Mouse (Mus musculus) T-helper 1 cell (primary cell): ENCODE measurements around the gene Prdx6b.

Source experiments
- in situ Hi-C: fragments of 300-600 bp; cut with MboI, MseI; formaldehyde crosslinking; loops from one replicate; pipeline ENCODE4 v1.15.1; 2025; ENCODE audit warnings: high pct_unique_total_duplicates

Prdx6b gene

DNA sequence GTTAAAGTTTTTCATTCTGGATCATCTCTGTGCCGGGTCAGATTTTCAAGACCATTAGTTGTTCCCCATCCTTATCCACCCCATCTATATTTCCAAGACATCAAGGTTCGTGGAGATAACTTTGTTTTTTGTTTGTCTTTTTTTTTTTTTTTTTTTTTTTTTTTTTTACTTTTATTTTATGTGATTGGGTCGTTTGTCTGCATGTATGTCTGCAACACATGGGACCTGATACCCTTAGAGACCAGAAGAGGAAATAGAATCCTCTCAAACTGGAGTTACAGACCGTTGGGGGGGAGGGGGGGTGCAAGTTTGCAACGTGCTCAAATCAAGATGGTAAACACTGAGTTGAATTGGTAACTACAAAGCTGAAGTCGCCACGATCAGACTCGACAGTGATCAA is at the start of gene Prdx6b:
TSS of gene Prdx6b (plus strand) at position 301 of the 400 bp plus-strand sequence.
- in situ Hi-C loops: no loop called here

DNA sequence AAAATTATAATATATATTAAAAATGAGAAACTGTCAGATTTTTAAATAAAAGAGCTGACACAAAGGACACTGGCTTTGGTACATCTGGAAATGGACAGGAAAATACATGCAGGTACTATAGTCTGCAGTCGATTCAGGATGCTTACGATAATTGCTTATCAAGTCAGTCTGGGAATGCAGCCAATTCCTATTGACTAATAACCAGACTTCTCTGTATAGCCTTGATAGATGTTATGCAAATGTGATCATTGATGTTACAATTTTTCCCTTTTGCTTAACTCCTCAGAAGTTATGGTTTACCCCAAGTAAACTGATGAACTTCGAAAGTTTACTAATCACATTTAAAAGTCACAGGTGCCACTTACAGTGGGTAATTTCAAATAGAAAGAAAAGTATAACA is 44.8 kb upstream of the Prdx6b start:
- in situ Hi-C loops: no loop called here

DNA sequence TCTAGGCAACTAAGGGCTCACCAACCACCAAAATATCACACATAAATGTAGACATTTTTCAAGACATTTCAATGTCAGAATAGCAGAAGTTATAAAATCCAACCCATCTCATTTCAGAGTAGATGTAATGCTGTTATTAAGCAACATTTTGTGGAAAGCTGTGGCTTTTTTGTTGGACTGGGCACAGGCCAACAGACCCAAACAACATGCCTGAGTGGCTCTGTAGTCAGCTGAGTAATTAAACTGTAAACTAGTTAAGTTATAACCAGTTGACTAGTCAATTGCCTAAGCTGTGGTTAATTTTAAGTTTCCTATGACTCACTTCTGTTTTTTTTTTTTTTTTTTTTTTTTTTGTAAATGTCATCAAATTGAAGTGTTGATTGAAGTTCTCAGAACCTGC is 44.4 kb upstream of the Prdx6b start:
- in situ Hi-C loops: no loop called here

DNA sequence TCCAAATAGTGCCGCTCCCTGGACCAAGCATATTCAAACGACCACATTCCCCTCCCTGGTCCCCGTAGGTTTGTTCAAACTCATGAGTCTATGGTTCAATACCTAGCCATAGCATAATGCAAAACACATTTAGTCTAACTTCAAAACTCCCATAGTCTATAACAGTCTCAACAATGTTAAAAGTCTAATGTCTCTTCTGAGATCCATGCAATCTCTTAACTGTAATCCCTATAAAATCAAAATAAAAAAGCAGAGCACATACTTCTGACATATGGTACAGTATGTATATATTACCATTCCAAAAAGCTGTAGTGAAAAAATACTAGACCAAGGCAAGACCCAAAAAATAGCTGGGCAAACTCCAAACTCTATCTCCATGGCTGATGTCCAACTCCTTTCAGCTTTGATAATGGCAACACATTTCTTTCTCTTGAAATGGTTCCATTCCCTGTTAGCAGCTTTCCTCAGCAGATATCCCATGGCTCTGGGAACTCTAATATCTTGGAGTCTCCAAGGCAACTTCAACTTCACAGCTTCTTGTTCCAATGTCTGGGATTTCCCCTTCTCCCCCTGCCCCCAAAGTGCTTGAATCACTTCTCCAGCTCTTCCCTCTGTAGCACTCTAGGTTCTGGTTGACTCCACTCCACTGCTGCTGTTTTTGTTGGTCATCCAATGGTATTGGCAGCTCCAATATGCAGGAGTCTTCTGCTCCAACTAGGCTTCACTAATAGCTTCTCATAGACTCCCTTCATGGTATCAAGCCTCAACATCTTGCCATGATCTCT is 32.2 kb upstream of the Prdx6b start:
- in situ Hi-C loops: loop anchor here (5.0 kb wide), 1 partner anchor 398 kb away; no protein-coding TSS in a partner anchor

DNA sequence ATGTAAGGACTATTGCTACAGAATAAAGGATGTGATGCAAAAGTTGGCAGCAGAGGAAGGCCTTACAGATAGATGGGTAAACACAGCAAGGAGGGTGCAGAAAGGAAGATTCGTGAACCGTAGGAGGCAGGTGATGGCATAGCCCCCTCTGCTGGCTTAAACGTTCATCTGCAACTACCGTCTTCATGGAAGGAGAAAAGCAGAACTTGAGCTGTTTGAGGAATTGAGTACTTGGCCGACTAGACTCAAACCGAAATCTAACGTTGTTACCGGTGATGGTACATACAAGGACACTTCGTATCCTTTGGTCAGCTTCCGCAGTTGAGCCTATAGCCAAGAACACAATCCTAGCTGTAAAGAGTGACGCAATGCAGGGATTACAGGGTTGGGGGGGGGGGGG is 25.4 kb upstream of the Prdx6b start:
- in situ Hi-C loops: no loop called here

DNA sequence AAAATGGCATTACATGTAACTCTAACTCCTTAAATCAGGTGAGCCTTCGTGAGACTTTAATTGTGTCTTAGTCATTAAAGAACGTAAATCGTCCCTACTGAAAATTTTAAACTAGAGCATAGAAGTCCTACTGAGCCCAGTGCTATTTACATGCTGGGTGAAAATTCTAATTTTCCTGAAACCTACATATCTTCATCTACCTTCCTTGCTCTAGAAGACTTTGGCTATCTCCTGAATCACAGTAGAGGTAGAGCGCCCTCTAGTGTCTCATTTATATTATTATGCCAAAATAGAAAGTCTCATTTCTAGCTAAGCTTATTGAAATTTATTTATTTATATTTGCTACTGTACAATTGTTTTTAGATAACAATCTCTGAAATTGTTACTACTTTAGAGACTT is 24.2 kb upstream of the Prdx6b start:
- in situ Hi-C loops: no loop called here

DNA sequence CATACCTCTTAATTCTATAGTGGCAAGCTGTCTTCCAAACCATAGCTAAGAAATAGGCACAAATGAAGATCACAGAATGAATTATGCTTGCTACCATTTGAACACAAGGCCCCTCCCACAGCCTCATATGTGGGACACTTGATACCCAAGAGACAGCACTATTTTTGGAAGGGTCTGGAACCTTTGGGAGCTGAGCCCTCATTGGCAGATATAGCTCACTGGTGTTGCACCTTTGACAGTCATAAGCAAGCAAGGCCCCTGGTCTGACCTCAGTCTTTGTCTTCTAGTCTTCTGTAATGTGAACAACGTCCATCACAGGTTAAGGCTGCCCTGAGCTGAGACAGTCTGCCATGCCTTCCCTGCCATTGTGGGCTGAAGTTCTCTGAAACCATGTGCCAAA is 20.8 kb upstream of the Prdx6b start:
- in situ Hi-C loops: no loop called here

DNA sequence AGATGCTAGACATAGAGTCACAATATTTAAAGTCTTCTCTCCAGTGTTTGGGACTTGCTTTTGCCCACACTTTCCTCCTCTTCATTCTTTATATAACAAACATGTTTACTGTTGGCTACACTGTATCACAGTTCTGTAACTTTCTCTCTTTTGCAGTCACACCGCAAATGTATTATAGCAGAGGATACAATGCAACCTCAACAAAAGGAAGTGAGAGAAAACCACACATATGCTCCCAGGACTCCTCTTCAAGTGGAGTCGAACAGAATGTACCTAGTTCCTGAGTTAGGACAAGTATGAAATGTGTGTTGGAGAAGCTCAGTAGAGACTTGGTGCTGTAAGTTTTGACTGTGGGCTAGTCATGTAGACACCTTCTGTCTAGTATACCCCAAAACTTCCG is 19.2 kb upstream of the Prdx6b start:
- in situ Hi-C loops: no loop called here

DNA sequence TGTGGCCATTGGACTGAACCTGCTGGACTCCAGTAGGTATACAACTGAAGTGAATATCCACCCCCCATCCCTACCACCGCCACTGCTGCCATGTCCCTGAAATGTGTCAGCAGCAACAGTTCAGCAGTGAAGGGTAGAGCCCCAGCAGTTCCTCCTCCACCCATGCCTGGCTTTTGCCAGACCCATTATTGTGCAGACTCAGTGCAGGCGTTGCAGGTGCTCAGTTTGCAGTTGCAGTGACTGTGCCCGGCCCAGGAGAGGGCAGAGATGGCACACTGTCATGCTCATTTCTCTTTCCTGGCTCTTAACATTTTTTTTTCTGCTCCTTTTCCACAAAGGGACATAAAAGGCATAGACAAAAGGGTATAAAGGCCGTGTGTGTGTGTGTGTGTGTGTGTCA is 18.5 kb upstream of the Prdx6b start:
- in situ Hi-C loops: no loop called here

DNA sequence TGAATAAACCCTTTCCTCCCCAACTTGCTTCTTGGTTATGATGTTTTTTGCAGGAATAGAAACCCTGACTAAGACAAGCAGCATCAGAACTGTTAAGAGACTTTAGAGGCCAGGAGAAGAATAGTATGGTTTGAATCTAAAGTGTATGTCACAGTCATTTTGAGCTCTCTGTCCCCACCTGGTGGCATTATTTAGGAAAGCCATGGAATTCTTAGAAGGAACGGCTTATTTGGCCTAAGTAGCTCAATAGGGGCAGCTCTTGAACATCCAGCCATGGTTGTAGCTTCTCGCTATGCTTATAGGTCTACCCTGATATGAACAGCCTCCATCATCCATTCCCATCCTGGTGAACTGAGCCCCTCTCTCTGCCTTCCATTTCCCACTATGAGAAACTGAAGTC is 17.1 kb upstream of the Prdx6b start:
- in situ Hi-C loops: no loop called here

DNA sequence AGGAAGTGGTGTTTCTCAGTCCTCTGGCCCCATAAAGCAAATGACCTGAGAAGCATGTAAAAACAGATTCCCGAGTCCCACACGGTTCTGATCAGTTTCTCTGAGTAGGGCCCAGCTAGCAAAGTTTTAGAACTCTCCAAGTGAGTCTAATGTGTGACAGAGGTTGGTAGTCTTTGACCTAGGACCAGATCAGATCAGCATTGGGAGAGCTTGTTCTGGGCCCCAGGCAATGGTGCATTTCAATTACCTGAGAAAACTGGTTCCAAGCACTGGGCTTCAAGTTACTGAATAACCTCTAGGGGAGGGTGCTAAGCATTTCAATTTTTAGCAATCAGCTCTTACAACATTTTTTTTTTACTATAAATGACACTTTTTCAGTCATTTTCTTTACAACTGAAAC is 10.1 kb upstream of the Prdx6b start:
- in situ Hi-C loops: no loop called here

DNA sequence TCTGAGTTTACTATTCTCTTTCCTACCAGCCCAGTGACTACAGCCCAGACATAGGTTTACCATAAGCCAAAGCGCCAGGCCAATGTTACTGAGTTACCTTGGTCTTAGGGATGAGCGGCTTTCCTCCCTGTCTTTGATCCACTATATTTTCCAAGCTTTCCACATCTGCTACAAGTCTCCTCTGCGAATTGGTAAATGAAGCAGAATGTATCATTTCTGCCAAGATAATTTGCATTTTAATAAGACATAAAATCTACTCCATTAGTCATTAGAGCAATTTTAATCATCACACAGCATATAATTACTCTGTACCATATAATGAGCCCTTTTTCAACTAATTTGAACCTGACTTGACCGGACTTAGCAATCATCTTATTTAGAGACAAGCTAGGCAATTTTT is 5.9 kb upstream of the Prdx6b start:
- in situ Hi-C loops: no loop called here

DNA sequence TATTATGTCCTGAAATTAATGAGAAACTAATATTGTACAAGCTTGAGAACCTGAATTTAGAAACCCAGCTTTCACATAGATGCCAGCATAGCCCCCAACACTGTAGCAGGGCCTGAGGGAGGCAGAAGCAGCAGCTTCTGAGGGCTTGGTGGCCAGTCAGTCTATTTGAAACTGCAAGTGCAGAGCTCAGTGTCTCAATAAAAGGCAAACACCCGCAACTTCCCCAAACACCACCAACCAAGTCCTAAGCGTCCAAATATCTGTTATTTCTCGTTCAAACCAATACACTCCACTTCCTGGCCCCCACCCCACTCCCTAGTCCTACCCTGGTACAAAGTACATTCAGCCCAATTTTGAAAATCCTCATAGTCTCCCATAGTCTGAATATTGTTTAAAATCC is 6.1 kb downstream of the Prdx6b start:
- in situ Hi-C loops: no loop called here

DNA sequence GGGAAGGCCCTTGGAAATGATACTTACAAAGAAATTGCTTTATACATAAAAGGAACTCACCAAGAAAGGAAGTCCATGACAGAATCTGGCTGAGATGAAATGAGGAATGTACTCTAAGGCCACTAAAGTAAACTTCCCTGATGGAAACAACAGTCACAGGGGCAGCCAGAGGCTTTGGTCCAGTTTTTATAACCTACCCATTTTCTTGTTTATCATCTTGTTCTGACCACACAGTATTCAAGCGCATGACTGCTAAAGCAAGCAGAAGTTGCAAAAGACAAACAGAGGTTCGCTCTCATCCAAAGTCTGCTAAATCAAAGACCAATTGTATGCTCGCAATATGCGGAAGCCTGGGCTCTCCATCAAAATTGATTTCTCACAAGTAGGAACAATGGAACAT is 8.5 kb downstream of the Prdx6b start:
- in situ Hi-C loops: no loop called here

DNA sequence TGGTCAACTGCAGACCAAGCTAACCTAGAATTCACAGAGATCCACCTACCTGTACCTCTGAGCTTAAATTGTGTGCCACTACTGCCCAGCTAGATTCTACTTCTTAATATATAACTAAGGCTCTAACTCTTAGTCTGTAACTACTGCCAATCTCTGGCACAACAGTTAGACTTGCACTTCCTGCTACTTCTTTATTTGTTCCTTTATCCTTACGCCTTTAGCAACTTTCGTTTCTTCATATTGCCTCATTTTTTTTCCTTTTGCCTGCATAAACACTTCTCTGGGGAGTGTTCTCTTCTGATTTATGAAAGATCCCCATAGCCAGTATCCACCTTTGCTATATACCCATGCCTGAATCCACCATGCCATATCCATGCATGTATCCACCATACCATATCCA is 11.7 kb downstream of the Prdx6b start:
- in situ Hi-C loops: no loop called here

DNA sequence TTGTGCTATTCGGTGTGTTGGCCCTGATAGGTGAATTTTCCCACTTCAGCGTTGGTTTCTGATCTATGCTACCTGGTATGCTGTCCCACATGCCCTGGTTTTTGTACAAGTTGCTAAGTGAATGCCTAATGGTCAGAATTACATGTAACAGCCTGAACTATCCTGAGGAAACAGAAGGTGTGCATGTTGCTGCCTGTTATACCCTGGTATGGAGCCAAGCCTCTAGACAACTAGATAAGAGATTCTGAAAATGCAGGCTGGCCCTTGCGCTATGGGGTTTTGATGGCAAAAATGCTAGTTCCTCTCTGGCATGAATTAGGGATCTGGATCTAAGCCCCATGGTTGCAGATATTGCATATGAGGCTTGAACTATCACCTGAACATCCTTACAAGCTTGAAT is 15.4 kb downstream of the Prdx6b start:
- in situ Hi-C loops: no loop called here

DNA sequence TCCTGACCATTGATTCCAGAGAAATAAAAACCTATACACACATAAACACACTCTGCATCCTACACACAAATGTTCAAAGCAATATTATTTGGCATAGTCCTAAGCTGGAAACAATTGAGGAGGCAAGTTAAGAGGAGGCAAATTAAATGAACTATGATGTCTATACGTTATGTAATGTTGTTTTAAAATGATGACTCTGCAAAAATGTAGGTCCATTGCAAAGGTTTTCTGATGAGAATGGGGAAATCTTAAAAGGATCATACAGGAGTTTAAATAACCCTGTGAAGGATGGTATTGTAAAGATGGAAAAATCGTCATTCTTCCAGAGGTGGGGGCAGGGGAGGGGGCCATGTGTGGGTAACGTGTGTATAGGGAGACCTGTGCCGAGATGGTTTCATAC is 17.5 kb downstream of the Prdx6b start:
- in situ Hi-C loops: no loop called here

DNA sequence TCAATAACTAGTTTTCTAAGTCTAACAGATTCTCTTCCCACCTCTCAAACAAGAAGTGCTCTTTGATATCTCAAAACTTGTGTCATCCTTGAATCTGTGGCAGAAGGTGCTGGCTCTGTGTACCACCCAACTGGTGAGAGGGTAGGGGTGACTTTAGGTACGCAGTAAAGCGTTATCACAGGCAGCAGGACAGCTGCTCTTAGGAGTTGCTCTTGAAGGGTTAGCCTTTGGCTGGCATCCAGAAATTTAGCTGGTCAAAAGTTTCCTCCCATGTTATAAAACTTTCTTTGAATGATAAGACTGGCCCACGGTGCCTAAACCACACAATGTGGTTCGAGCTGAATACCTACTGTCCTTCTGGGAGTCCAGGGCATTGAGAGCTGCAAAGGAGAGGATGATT is 18.5 kb downstream of the Prdx6b start:
- in situ Hi-C loops: no loop called here

DNA sequence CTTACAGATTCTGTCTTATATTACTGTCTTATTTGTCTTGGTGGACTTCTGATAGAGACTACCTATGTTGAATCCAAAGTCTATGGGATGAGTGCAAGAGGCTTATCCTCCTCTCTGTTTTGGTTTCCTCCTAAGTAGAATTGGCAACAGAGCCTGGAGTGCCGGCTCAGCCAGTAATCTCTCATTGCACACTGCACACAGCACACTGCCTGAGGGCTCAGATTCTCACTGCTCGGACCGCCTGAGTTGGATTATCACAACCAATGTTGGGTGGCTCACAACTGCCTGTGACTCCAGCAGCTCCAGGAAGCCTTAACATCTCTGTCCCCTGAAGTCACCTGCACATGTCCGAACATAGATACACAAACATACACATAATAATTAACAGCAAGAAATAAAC is 19.1 kb downstream of the Prdx6b start:
- in situ Hi-C loops: no loop called here

DNA sequence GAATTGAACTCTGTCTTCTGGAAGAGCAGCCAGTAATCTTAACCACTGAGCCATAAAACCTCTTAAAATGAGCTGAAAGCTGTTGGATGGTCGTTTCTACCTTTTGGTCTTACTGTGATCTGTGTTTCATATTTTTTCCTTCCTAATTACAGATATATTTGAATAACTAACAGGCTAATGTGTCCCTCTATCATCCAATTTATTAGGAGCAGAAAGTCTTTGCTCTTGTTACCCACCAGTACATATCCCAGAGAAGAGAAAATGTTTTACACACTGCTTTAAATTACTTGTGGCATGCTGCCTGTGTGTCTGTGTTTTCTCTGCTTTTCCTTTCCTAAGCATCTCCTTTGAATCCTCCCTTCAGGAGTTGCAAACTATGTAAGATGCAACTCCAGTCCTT is 21.9 kb downstream of the Prdx6b start:
- in situ Hi-C loops: no loop called here

DNA sequence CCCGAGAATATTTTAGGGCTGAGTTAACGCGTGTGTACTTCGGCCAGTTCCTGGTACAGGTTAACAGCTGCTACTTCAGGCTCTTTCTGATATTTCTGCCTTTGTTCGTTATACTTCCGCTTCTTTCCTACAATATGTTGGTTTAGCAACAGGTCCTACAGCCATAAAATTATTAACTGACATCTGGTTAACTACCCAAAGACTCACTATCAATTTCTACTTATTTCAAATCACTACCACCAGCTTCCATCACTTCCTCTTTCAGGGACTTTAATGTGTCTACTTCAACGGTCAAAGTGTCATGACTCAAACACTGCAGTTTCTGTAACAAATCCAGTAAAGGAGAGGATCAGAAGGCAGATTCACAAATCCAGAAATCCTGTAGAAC is 22.6 kb downstream of the Prdx6b start:
- in situ Hi-C loops: no loop called here

DNA sequence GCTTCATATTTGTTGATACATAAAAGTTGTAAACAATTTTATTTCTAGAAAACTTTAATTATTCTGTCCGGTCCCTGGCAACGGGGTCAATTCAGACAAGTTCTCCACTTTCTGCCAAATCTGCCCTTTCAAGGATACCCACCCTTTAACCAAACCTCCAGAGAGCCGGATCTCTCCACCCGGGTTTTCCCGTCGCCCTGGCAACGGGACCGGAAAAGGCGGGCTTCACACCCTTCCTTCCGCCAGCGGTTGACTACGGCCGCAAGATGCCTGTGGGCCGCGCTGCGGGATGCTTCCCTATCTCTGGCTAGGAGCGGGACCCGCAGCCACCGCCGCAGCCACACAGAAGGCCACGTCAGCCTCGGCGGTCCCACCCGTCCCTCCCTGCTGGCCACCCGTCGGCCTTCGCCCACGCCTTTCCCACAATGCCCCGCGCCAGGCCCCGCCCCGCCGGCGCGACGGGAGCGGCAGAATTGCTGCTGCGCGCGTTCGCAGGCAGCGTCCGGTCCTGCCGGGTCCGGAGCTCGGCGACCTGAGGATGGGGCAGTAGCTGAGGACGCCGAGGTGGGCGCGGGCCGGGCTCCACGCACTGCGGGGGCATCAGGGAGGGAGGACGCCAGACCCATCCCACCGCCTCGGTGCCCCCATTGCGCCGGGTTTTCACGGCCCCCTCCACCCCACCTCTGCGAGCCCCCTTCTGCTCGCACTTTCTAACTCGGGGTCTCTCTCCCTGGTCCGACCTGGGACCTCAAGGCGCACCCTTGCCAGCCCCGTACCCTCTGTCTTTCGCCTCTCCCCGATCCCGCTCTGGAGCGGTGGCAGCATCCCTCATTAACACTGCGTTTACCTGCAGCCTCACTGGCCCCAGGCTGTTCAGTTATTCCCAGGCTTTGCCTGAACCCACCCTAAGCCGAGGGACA is 23.2 kb downstream of the Prdx6b start, which contains the start of gene Dnajc10:
TSS of gene Dnajc10 (plus strand) at position 225 of the 920 bp plus-strand sequence.
- in situ Hi-C loops: no loop called here

DNA sequence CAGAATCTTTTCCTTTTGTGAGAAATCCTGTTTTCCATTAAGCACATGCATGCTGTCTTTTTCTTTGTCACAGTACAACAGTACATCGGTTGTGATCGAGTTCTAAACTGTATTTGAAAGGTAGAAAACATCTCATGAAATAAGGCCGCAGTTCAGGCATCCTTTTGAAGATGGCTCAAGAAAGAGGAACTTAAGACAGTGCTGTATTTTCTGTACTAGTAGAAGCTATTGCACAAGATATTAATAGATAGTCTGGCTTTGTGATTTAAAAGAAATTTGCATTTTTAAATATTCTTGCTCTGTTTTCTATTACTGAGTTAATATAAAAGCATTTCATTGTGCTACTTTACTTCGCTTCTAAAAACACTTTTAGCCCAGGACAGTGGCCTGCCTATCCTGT is 30.6 kb downstream of the Prdx6b start:
- in situ Hi-C loops: no loop called here
